Mouse (Mus musculus): ENCODE measurements around the gene Foxf1. TPM values are rescaled to one million over a fixed set of nuclear protein-coding genes. Genes with fewer than 3 reads are reported as not detected.

Gene Foxf1
- polyA plus RNA-seq (2014; fragmentation: Nextera tagmentation; extraction: Ambion mirVana), result 2.1 and 2.3 TPM in 2 replicates

DNA sequence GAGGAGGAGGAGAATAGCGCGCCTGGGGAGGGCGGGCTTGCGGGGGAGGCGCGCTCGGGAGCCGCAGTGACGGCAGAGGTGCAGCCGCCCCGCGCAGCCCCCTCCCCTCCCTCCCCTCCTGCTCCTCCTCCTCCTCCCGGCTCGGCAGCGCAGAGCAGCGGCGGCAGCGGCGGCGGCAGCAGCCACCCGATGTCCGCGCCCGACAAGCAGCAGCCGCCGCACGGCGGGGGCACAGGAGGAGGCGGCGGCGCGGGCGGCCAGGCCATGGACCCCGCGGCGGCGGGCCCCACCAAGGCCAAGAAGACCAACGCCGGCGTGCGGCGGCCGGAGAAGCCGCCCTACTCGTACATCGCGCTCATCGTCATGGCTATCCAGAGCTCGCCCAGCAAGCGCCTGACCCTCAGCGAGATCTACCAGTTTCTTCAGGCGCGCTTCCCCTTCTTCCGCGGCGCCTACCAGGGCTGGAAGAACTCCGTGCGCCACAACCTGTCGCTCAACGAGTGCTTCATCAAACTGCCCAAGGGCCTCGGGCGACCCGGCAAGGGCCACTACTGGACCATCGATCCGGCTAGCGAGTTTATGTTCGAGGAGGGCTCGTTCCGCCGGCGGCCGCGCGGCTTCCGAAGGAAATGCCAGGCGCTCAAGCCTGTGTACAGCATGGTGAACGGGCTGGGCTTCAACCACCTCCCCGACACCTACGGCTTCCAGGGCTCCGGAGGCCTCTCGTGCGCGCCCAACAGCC lies at the start of gene Foxf1:
TSS of gene Foxf1 (plus strand) at position 177 of the 742 bp plus-strand sequence.
- peaks cover 96% of the 10 kb centered on the region for H3K27me3 ChIP-seq (ENCODE audit: control insufficient read depth, insufficient read depth, low read length)
- ATAC-seq (ENCODE audit: low FRiP score) (no peak), DNase-seq (ENCODE audit: low spot score) (peak; percentile 70)
- H3K36me3 ChIP-seq (ENCODE audit: control insufficient read depth, insufficient read depth, low read length), result no peaks in the 10 kb centered on the region
- peak within 1 kb of the TSS; percentile 37 for H3K4me3 ChIP-seq (ENCODE audit: low read depth, low read length)
- H3K4me2 ChIP-seq (replicated peaks; ENCODE audit: low read depth, low read length), result peak within 1 kb of the TSS; percentile 84
- no peaks in the 10 kb centered on the region for H3K9me3 ChIP-seq (ENCODE audit: control insufficient read depth, low read length)
- under 1% methylated on average over 54 of the region's 83 CpGs for WGBS
- no peak within 1 kb of the TSS for H3K27ac ChIP-seq (ENCODE audit: low read depth, low read length)
- H3K9ac ChIP-seq (ENCODE audit: low read depth, low read length), result 0 out of 2 replicates have a peak within 1 kb of the TSS, but pooled peaks have one; percentile 7
- peaks cover 14% of the 10 kb centered on the region for H3K4me1 ChIP-seq (replicated peaks; ENCODE audit: control insufficient read depth, insufficient read depth, low read length)

DNA sequence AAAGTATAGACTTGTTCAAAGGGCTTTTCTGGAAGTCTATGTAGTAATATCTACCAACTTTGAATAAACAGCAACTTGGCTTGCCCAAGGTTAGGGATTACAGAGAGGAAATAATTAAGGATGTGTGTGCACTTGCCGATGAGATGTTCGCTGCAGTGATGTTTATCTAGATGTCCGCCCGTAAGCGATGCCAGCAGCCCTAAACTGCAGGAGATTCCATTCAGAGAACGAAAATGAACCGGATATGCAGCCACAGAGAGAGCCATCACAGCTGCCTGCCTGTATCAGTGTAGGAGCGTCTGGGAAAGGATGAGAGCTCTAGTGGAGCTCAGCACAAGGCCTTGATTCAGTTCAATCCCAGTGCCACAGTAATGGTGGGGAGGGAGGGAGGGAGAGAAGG lies 48.6 kb upstream of the Foxf1 start:
- ATAC-seq (ENCODE audit: low FRiP score), result no peak
- 87% methylated on average over 8 of the region's 8 CpGs for WGBS

DNA sequence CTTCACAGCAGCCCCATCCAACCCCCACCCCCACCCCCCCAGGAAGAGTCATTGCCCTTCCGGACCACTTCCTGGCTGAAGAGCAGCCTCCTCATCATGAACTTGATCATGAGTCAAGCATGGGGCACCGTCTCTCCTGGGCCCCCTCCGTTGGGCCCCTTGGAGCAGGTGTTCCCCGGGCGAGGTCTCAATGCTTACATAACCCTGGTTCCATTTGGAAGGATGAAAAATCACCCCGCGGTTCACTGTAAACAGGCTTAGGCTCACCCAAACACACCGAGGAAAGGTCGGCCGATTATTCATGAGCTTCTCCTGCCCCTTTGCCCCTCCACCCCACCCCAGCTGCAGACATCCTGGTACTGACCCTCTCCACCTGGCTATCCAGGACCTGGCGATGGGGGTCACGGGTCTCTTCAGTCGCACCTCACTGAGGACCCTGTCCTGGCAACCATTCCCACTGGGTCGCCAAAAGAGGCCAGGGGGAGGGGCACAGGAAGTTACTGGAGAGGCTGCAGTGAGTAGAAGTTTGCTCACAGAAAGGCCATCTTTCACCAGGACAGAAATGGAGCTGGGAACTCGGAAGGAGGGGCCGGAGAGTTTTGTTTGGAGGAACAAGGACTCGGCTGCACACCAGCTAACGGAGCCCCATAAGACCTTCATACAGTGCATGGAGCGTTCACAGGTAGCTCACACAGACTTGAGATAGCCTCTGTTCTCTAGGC lies 40.3 kb upstream of the Foxf1 start:
- H3K9me3 ChIP-seq (ENCODE audit: control insufficient read depth, low read length), result no peaks in the 10 kb centered on the region
- no peak for ATAC-seq (ENCODE audit: low FRiP score)
- no peaks in the 10 kb centered on the region for H3K36me3 ChIP-seq (ENCODE audit: control insufficient read depth, insufficient read depth, low read length)
- H3K4me1 ChIP-seq (replicated peaks; ENCODE audit: control insufficient read depth, insufficient read depth, low read length), result no peaks in the 10 kb centered on the region
- no peak overlapping the region for H3K4me3 ChIP-seq (ENCODE audit: low read depth, low read length)
- WGBS, result 63% methylated on average over 19 of the region's 19 CpGs
- H3K27ac ChIP-seq (ENCODE audit: low read depth, low read length), result no peak overlapping the region
- no peaks in the 10 kb centered on the region for H3K27me3 ChIP-seq (ENCODE audit: control insufficient read depth, insufficient read depth, low read length)
- no peak overlapping the region for H3K9ac ChIP-seq (ENCODE audit: low read depth, low read length)
- H3K4me2 ChIP-seq (replicated peaks; ENCODE audit: low read depth, low read length), result no peak overlapping the region
- no peak for DNase-seq (ENCODE audit: low spot score)

More for the DNA sequence above, 48.6 kb upstream of the Foxf1 start:
- Histone ChIP-seq H3K9me3 (ENCODE audit: control insufficient read depth, low read length) (no peaks in the 10 kb centered on the region), H3K4me1 (replicated peaks; ENCODE audit: control insufficient read depth, insufficient read depth, low read length) (no peaks in the 10 kb centered on the region), H3K27me3 (ENCODE audit: control insufficient read depth, insufficient read depth, low read length) (no peaks in the 10 kb centered on the region), H3K9ac (ENCODE audit: low read depth, low read length) (no peak overlapping the region), H3K4me2 (replicated peaks; ENCODE audit: low read depth, low read length) (no peak overlapping the region), H3K27ac (ENCODE audit: low read depth, low read length) (no peak overlapping the region), H3K36me3 (ENCODE audit: control insufficient read depth, insufficient read depth, low read length) (no peaks in the 10 kb centered on the region), H3K4me3 (ENCODE audit: low read depth, low read length) (no peak overlapping the region)
- DNase-seq (ENCODE audit: low spot score), result no peak

DNA sequence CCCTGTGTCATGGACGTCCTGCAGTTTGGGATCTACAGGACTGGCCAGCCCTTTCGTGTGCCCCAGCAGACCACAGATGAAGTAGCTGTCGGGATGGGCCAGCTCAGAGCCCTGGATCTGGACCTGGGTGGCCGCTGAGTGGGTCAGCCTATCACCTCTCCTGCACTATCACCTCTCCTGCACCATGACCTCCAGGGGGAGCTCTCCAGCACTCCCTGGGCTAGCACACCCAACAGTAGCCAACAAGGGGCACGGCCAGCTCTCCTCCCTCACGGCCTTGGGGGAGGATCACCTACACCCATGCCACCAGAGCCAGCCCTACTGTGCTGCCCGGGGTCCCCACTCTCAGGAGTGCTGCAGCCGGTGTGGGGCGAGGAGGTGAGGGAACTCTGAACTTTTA lies 36.7 kb upstream of the Foxf1 start:
- H3K36me3 ChIP-seq (ENCODE audit: control insufficient read depth, insufficient read depth, low read length), result no peaks in the 10 kb centered on the region
- no peaks in the 10 kb centered on the region for H3K4me1 ChIP-seq (replicated peaks; ENCODE audit: control insufficient read depth, insufficient read depth, low read length)
- H3K9me3 ChIP-seq (ENCODE audit: control insufficient read depth, low read length), result no peaks in the 10 kb centered on the region
- H3K27me3 ChIP-seq (ENCODE audit: control insufficient read depth, insufficient read depth, low read length), result no peaks in the 10 kb centered on the region
- no peak overlapping the region for H3K27ac ChIP-seq (ENCODE audit: low read depth, low read length)
- H3K4me2 ChIP-seq (replicated peaks; ENCODE audit: low read depth, low read length), result no peak overlapping the region
- no peak overlapping the region for H3K4me3 ChIP-seq (ENCODE audit: low read depth, low read length)
- ATAC-seq (ENCODE audit: low FRiP score) (no peak), DNase-seq (ENCODE audit: low spot score) (no peak)
- WGBS, result 75% methylated on average over 9 of the region's 9 CpGs
- H3K9ac ChIP-seq (ENCODE audit: low read depth, low read length), result no peak overlapping the region

DNA sequence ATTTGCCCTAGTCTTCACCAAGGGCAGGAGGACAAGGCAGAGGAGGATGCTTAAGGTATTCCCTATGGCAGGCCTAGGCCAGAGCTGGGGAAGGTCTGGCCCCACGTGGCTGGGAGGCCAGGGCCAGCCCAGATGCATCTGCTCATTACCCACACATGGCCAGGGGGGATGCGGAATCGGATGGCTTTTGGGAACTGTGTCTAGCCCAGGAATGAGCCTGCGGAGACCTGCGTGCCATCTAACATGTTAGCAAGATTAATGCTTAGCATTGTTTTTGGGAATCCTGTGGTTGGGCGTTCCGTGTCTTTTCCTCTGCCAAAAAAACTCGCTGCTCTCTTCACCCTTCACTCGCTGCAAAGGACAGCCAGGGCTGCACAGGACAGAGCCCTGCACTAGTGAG lies 26.1 kb upstream of the Foxf1 start:
- H3K9me3 ChIP-seq (ENCODE audit: control insufficient read depth, low read length), result no peaks in the 10 kb centered on the region
- ATAC-seq (ENCODE audit: low FRiP score), result no peak
- 64% methylated on average over 9 of the region's 9 CpGs for whole genome bisulfite sequencing
- H3K9ac ChIP-seq (ENCODE audit: low read depth, low read length), result no peak overlapping the region
- H3K4me2 ChIP-seq (replicated peaks; ENCODE audit: low read depth, low read length), result no peak overlapping the region
- H3K4me1 ChIP-seq (replicated peaks; ENCODE audit: control insufficient read depth, insufficient read depth, low read length), result no peaks in the 10 kb centered on the region
- H3K36me3 ChIP-seq (ENCODE audit: control insufficient read depth, insufficient read depth, low read length), result no peaks in the 10 kb centered on the region
- no peak overlapping the region for H3K27ac ChIP-seq (ENCODE audit: low read depth, low read length)
- no peak for DNase-seq (ENCODE audit: low spot score)
- H3K27me3 ChIP-seq (ENCODE audit: control insufficient read depth, insufficient read depth, low read length), result no peaks in the 10 kb centered on the region
- H3K4me3 ChIP-seq (ENCODE audit: low read depth, low read length), result no peak overlapping the region

DNA sequence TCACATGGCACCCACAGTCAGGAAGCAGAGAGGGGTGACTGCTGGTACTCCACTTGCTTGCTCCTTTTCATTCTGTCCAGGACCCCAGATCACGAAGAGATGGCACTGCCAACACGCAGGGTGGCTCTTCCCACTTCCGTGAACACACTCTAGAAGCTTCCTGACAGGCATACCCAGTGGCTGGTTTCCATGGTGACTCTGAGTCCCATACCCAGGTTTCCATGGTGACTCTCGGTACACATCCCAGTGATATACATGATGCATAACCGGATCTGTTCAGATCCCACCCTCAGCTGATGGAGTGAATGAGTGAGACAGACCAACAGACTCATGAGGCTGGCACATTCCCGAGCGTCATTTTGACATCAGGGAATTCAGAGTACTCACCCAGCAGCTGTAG lies 25.1 kb upstream of the Foxf1 start:
- no peaks in the 10 kb centered on the region for H3K9me3 ChIP-seq (ENCODE audit: control insufficient read depth, low read length)
- H3K4me3 ChIP-seq (ENCODE audit: low read depth, low read length), result no peak overlapping the region
- no peaks in the 10 kb centered on the region for H3K27me3 ChIP-seq (ENCODE audit: control insufficient read depth, insufficient read depth, low read length)
- H3K9ac ChIP-seq (ENCODE audit: low read depth, low read length), result no peak overlapping the region
- WGBS, result 74% methylated on average over 7 of the region's 7 CpGs
- no peaks in the 10 kb centered on the region for H3K36me3 ChIP-seq (ENCODE audit: control insufficient read depth, insufficient read depth, low read length)
- no peaks in the 10 kb centered on the region for H3K4me1 ChIP-seq (replicated peaks; ENCODE audit: control insufficient read depth, insufficient read depth, low read length)
- peak; percentile 20 for DNase-seq (ENCODE audit: low spot score)
- no peak overlapping the region for H3K4me2 ChIP-seq (replicated peaks; ENCODE audit: low read depth, low read length)
- no peak for ATAC-seq (ENCODE audit: low FRiP score)
- no peak overlapping the region for H3K27ac ChIP-seq (ENCODE audit: low read depth, low read length)

DNA sequence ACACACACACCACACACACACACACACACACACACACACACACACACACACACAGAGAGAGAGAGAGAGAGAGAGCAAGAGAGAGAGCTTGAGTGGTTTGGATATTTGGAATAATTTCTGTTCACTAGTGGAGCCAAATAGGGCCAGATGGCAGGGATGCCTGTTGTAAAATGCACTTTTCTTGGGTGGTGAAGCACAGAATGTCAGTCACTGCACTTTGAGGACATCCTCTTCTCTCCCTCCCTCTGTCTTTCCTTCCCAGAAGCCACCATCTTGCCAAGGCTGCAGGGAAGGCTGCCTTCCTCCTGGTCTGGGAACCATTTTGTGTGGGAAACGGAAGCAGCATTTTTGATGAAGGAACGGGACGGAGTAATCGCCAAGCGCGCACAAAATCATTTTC lies 21.7 kb upstream of the Foxf1 start:
- Histone ChIP-seq H3K9ac (ENCODE audit: low read depth, low read length) (no peak overlapping the region), H3K9me3 (ENCODE audit: control insufficient read depth, low read length) (no peaks in the 10 kb centered on the region), H3K27me3 (ENCODE audit: control insufficient read depth, insufficient read depth, low read length) (no peaks in the 10 kb centered on the region), H3K36me3 (ENCODE audit: control insufficient read depth, insufficient read depth, low read length) (no peaks in the 10 kb centered on the region), H3K4me2 (replicated peaks; ENCODE audit: low read depth, low read length) (no peak overlapping the region), H3K4me1 (replicated peaks; ENCODE audit: control insufficient read depth, insufficient read depth, low read length) (no peaks in the 10 kb centered on the region), H3K27ac (ENCODE audit: low read depth, low read length) (no peak overlapping the region), H3K4me3 (ENCODE audit: low read depth, low read length) (no peak overlapping the region)
- WGBS, result 82% methylated on average over 6 of the region's 6 CpGs
- DNase-seq (ENCODE audit: low spot score), result no peak
- ATAC-seq (ENCODE audit: low FRiP score), result no peak

DNA sequence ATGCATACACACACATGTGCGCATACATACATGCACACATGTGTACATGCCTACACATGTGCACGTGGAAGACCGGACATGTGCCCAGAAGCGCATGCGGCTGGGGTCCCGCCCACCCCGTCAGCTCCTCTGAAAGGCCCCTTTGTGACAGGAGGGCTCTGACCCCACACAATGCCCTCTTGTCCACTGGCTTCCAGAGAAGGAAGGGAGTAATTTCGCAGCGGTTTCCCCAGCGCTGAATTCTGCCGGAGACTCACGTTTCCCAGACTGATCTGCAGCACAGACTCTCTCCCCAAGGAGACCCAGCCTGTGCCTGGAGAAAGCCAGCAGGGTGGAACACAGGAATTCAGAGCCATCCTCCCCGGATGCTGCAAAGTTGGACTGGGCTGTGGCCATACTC lies 20.5 kb upstream of the Foxf1 start:
- ATAC-seq (ENCODE audit: low FRiP score) (peak; percentile 51; the same call in 1 of the 2 replicates), DNase-seq (ENCODE audit: low spot score) (peak; percentile 50)
- Histone ChIP-seq H3K4me3 (ENCODE audit: low read depth, low read length) (no peak overlapping the region), H3K9me3 (ENCODE audit: control insufficient read depth, low read length) (no peaks in the 10 kb centered on the region), H3K9ac (ENCODE audit: low read depth, low read length) (no peak overlapping the region), H3K36me3 (ENCODE audit: control insufficient read depth, insufficient read depth, low read length) (no peaks in the 10 kb centered on the region), H3K4me1 (replicated peaks; ENCODE audit: control insufficient read depth, insufficient read depth, low read length) (no peaks in the 10 kb centered on the region), H3K4me2 (replicated peaks; ENCODE audit: low read depth, low read length) (no peak overlapping the region), H3K27ac (ENCODE audit: low read depth, low read length) (no peak overlapping the region), H3K27me3 (ENCODE audit: control insufficient read depth, insufficient read depth, low read length) (peaks cover 2% of the 10 kb centered on the region)
- WGBS, result 33% methylated on average over 13 of the region's 13 CpGs

DNA sequence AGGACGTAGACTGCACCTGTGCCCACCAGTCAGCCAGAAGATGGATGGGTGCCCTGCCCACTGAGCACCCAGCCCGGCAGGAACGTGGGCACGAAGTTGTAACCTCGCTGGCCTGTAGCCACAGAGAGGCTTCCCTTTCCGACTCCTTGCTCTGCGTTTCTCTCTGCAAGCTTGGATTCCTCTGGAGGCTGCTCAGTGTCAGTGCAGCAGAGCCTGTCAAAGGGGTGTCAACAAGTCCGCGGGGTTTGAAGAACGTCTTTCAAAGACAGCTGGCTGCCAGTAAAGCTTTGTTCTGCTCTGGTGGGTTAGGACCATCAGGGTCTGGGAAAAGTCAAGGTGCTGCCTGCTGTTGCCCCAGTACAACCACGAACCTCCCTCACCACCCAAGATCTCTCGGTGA lies 12.7 kb upstream of the Foxf1 start:
- H3K9ac ChIP-seq (ENCODE audit: low read depth, low read length), result no peak overlapping the region
- H3K27me3 ChIP-seq (ENCODE audit: control insufficient read depth, insufficient read depth, low read length), result peaks cover 77% of the 10 kb centered on the region
- H3K27ac ChIP-seq (ENCODE audit: low read depth, low read length), result no peak overlapping the region
- H3K4me1 ChIP-seq (replicated peaks; ENCODE audit: control insufficient read depth, insufficient read depth, low read length), result no peaks in the 10 kb centered on the region
- H3K36me3 ChIP-seq (ENCODE audit: control insufficient read depth, insufficient read depth, low read length), result no peaks in the 10 kb centered on the region
- H3K9me3 ChIP-seq (ENCODE audit: control insufficient read depth, low read length), result no peaks in the 10 kb centered on the region
- ATAC-seq (ENCODE audit: low FRiP score) (no peak), DNase-seq (ENCODE audit: low spot score) (peak; percentile 47)
- no peak overlapping the region for H3K4me2 ChIP-seq (replicated peaks; ENCODE audit: low read depth, low read length)
- WGBS, result 3% methylated on average over 12 of the region's 12 CpGs
- H3K4me3 ChIP-seq (ENCODE audit: low read depth, low read length), result no peak overlapping the region

Measured in hindbrain, embryonic 11.5 days (tissue).